Mouse (Mus musculus): ENCODE measurements around the gene Med28. TPM values are rescaled to one million over a fixed set of nuclear protein-coding genes. Genes with fewer than 3 reads are reported as not detected.

Gene Med28
- 149 and 152 TPM in 2 replicates for polyA plus RNA-seq (2012; rRNA removed)

- no peak for DNase-seq (ENCODE audit: low read depth)
These were observed at the start of gene Med28 for GRCm38 (mm10) chr5:45519960-45520808. Gene Med28 (plus strand): TSS chr5:45520229.

- DNase-seq (ENCODE audit: low read depth), result no peak
These were observed 47.1 kb upstream of the Med28 start for GRCm38 (mm10) chr5:45472880-45473450.

- no peak for DNase-seq (ENCODE audit: low read depth)
These were observed 46.5 kb upstream of the Med28 start for GRCm38 (mm10) chr5:45473521-45473920.

GRCm38 (mm10) chr5:45474215-45474614 is 45.8 kb upstream of the Med28 start:
- no peak for DNase-seq (ENCODE audit: low read depth)

GRCm38 (mm10) chr5:45474758-45475157 is 45.3 kb upstream of the Med28 start:
- no peak for DNase-seq (ENCODE audit: low read depth)

GRCm38 (mm10) chr5:45475771-45476170 is 44.3 kb upstream of the Med28 start:
- no peak for DNase-seq (ENCODE audit: low read depth)

GRCm38 (mm10) chr5:45476288-45476687 is 43.7 kb upstream of the Med28 start:
- no peak for DNase-seq (ENCODE audit: low read depth)

- peak; percentile 99 for DNase-seq (ENCODE audit: low read depth)
These were observed 42.4 kb upstream of the Med28 start for GRCm38 (mm10) chr5:45477601-45478000.

- DNase-seq (ENCODE audit: low read depth), result no peak
These were observed 40.0 kb upstream of the Med28 start for GRCm38 (mm10) chr5:45480066-45480465.

GRCm38 (mm10) chr5:45481125-45481524 is 38.9 kb upstream of the Med28 start:
- DNase-seq (ENCODE audit: low read depth), result no peak

GRCm38 (mm10) chr5:45482607-45483006 is 37.4 kb upstream of the Med28 start:
- DNase-seq (ENCODE audit: low read depth), result no peak

GRCm38 (mm10) chr5:45483654-45484053 is 36.4 kb upstream of the Med28 start:
- no peak for DNase-seq (ENCODE audit: low read depth)

GRCm38 (mm10) chr5:45491776-45492175 is 28.3 kb upstream of the Med28 start:
- DNase-seq (ENCODE audit: low read depth), result no peak

- no peak for DNase-seq (ENCODE audit: low read depth)
These were observed 26.6 kb upstream of the Med28 start, which contains the start of gene Lap3 for GRCm38 (mm10) chr5:45493191-45494092. Gene Lap3 (plus strand): TSS chr5:45493374.

GRCm38 (mm10) chr5:45494093-45494755 is 25.8 kb upstream of the Med28 start:
- no peak for DNase-seq (ENCODE audit: low read depth)

- DNase-seq (ENCODE audit: low read depth), result no peak
These were observed 24.5 kb upstream of the Med28 start for GRCm38 (mm10) chr5:45495429-45495975.

- no peak for DNase-seq (ENCODE audit: low read depth)
These were observed 24.0 kb upstream of the Med28 start for GRCm38 (mm10) chr5:45496042-45496441.

- no peak for DNase-seq (ENCODE audit: low read depth)
These were observed 23.6 kb upstream of the Med28 start for GRCm38 (mm10) chr5:45496479-45496878.

- DNase-seq (ENCODE audit: low read depth), result no peak
These were observed 23.0 kb upstream of the Med28 start for GRCm38 (mm10) chr5:45496930-45497550.

- DNase-seq (ENCODE audit: low read depth), result no peak
These were observed 22.5 kb upstream of the Med28 start for GRCm38 (mm10) chr5:45497564-45497963.

- no peak for DNase-seq (ENCODE audit: low read depth)
These were observed 10.0 kb upstream of the Med28 start for GRCm38 (mm10) chr5:45510071-45510470.

Data from gonadal fat pad, adult 2 months (tissue).